Mouse (Mus musculus): ENCODE data around the gene Nppc. TPM values are rescaled to one million over a fixed set of nuclear protein-coding genes. Genes with fewer than 3 reads are reported as not detected.

Nppc gene
- 10.3 and 13.9 TPM in 2 replicates for polyA plus RNA-seq (2014; fragmentation: Nextera tagmentation; extraction: Ambion mirVana)

DNA sequence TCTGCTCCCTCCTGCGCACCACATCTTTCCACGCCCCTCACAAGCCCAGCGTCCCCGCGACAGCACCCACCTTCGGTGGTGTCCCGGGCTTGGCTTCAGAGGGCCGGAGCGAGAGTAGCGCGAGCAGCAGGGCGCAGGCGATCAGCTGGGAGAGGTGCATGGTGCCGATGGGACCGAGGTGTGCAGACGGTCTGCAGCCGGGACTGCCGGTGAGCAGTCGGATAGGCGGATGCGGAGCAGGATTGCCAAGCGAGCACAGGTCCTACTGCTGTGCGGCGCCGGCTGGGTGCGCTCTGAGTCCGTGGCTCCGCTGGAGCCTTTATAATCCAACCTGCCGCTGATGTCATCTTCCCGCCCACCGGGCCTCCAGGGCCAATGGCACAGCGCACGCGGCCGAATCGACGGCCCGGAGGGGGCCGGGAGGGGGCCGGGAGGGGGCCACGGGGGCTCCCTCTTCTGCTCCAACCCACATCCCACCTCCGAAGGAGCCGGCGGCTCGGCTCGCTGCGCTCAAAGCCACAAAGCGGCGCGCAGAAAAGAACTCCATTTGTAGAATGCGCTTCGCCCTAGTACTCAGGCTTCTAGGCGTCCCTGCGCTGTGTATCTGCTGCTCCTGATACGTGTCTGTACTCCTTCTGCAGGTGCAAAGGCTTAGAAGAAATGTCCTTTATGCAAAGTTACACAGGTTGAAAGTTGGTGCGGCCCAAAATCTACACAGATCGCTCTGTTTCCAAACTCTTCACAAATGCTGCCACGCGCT lies at the start of gene Nppc:
Gene Nppc (minus strand): TSS at position 293 of the 760 bp plus-strand sequence.
- Histone ChIP-seq H3K4me2 (replicated peaks; ENCODE audit: low read depth, low read length) (peak within 1 kb of the TSS; percentile 98), H3K4me1 (replicated peaks; ENCODE audit: control insufficient read depth, insufficient read depth, low read length) (no peaks in the 10 kb centered on the region), H3K4me3 (ENCODE audit: low read depth, low read length) (peak within 1 kb of the TSS; percentile 56), H3K36me3 (ENCODE audit: control insufficient read depth, insufficient read depth, low read length) (no peaks in the 10 kb centered on the region), H3K9me3 (ENCODE audit: control insufficient read depth, low read length) (no peaks in the 10 kb centered on the region), H3K27ac (ENCODE audit: low read depth, low read length) (no peak within 1 kb of the TSS), H3K27me3 (ENCODE audit: control insufficient read depth, insufficient read depth, low read length) (peaks cover 19% of the 10 kb centered on the region), H3K9ac (ENCODE audit: low read depth, low read length) (peak within 1 kb of the TSS; percentile 67)
- DNase-seq (ENCODE audit: low spot score) (peak; percentile 78), ATAC-seq (ENCODE audit: low FRiP score) (peak; percentile 91)
- WGBS: 4% methylated on average over 52 of the region's 59 CpGs

DNA sequence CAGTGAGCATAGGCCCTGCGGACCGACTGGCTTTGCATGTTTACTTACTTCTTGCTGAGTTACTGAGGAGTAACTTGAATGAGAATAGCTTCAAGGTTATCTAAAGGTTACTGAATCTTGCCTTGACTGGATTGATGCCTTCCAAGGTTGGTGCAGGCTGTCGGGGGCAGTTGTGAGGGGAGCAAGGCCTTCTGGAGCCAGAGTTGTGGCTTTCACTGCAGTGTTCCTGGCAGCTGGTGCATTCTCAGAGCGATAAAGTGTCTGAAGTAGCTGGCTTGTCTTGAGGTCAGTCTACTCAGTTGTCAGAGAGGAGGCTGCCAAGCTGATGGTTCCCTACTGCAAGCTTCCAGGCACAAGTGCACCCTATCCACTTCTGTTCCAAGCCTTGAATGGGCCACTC lies 49.0 kb upstream of the Nppc start:
- Histone ChIP-seq H3K27ac (ENCODE audit: low read depth, low read length) (no peak overlapping the region), H3K27me3 (ENCODE audit: control insufficient read depth, insufficient read depth, low read length) (no peaks in the 10 kb centered on the region), H3K4me2 (replicated peaks; ENCODE audit: low read depth, low read length) (no peak overlapping the region), H3K36me3 (ENCODE audit: control insufficient read depth, insufficient read depth, low read length) (no peaks in the 10 kb centered on the region), H3K4me1 (replicated peaks; ENCODE audit: control insufficient read depth, insufficient read depth, low read length) (no peaks in the 10 kb centered on the region), H3K9me3 (ENCODE audit: control insufficient read depth, low read length) (no peaks in the 10 kb centered on the region), H3K9ac (ENCODE audit: low read depth, low read length) (no peak overlapping the region), H3K4me3 (ENCODE audit: low read depth, low read length) (no peak overlapping the region)
- no peak for ATAC-seq (ENCODE audit: low FRiP score)
- no peak for DNase-seq (ENCODE audit: low spot score)
- WGBS: 91% methylated on average over 4 of the region's 4 CpGs

GRCm38 (mm10) chr1:86718190-86718589 lies 47.8 kb upstream of the Nppc start:
- H3K27ac ChIP-seq (ENCODE audit: low read depth, low read length): no peak overlapping the region
- no peak overlapping the region for H3K4me3 ChIP-seq (ENCODE audit: low read depth, low read length)
- 79% methylated on average over 1 of the region's 1 CpGs for WGBS
- H3K9me3 ChIP-seq (ENCODE audit: control insufficient read depth, low read length): no peaks in the 10 kb centered on the region
- DNase-seq (ENCODE audit: low spot score): no peak
- H3K4me1 ChIP-seq (replicated peaks; ENCODE audit: control insufficient read depth, insufficient read depth, low read length): no peaks in the 10 kb centered on the region
- no peaks in the 10 kb centered on the region for H3K27me3 ChIP-seq (ENCODE audit: control insufficient read depth, insufficient read depth, low read length)
- H3K36me3 ChIP-seq (ENCODE audit: control insufficient read depth, insufficient read depth, low read length): no peaks in the 10 kb centered on the region
- no peak overlapping the region for H3K9ac ChIP-seq (ENCODE audit: low read depth, low read length)
- H3K4me2 ChIP-seq (replicated peaks; ENCODE audit: low read depth, low read length): no peak overlapping the region
- no peak for ATAC-seq (ENCODE audit: low FRiP score)

- 95% methylated on average over 4 of the region's 4 CpGs for WGBS
- Histone ChIP-seq H3K4me1 (replicated peaks; ENCODE audit: control insufficient read depth, insufficient read depth, low read length) (no peaks in the 10 kb centered on the region), H3K9ac (ENCODE audit: low read depth, low read length) (no peak overlapping the region), H3K4me3 (ENCODE audit: low read depth, low read length) (no peak overlapping the region), H3K27me3 (ENCODE audit: control insufficient read depth, insufficient read depth, low read length) (no peaks in the 10 kb centered on the region), H3K27ac (ENCODE audit: low read depth, low read length) (no peak overlapping the region), H3K4me2 (replicated peaks; ENCODE audit: low read depth, low read length) (no peak overlapping the region), H3K36me3 (ENCODE audit: control insufficient read depth, insufficient read depth, low read length) (no peaks in the 10 kb centered on the region), H3K9me3 (ENCODE audit: control insufficient read depth, low read length) (no peaks in the 10 kb centered on the region)
- ATAC-seq (ENCODE audit: low FRiP score) (no peak), DNase-seq (ENCODE audit: low spot score) (no peak)
These were observed 42.7 kb upstream of the Nppc start for GRCm38 (mm10) chr1:86713054-86713453.

GRCm38 (mm10) chr1:86712045-86712444 lies 41.7 kb upstream of the Nppc start:
- no peak overlapping the region for H3K9ac ChIP-seq (ENCODE audit: low read depth, low read length)
- H3K4me2 ChIP-seq (replicated peaks; ENCODE audit: low read depth, low read length): no peak overlapping the region
- ATAC-seq (ENCODE audit: low FRiP score) (no peak), DNase-seq (ENCODE audit: low spot score) (no peak)
- WGBS: 92% methylated on average over 2 of the region's 2 CpGs
- no peak overlapping the region for H3K4me3 ChIP-seq (ENCODE audit: low read depth, low read length)
- no peaks in the 10 kb centered on the region for H3K9me3 ChIP-seq (ENCODE audit: control insufficient read depth, low read length)
- no peaks in the 10 kb centered on the region for H3K4me1 ChIP-seq (replicated peaks; ENCODE audit: control insufficient read depth, insufficient read depth, low read length)
- H3K36me3 ChIP-seq (ENCODE audit: control insufficient read depth, insufficient read depth, low read length): no peaks in the 10 kb centered on the region
- H3K27ac ChIP-seq (ENCODE audit: low read depth, low read length): no peak overlapping the region
- H3K27me3 ChIP-seq (ENCODE audit: control insufficient read depth, insufficient read depth, low read length): no peaks in the 10 kb centered on the region

DNA sequence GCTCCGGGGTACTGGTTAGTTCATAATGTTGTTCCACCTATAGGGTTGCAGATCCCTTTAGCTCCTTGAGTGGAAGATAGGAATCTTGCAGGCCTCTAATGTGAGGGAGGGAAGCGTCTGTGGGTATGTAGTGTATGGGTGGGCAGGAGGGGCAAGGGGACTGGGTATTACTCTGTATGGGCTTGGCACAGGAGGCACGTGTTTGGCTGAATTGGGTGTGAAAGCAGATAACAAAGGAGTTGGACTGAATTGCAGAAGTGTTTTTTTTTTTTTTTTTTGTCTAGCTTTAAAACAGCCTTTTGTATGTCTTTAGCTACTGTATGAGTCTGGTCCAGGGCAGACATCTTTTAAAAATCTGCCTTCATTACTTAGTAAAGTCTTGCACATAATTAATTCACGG lies 39.2 kb upstream of the Nppc start:
- Histone ChIP-seq H3K9me3 (ENCODE audit: control insufficient read depth, low read length) (no peaks in the 10 kb centered on the region), H3K4me2 (replicated peaks; ENCODE audit: low read depth, low read length) (no peak overlapping the region), H3K9ac (ENCODE audit: low read depth, low read length) (no peak overlapping the region), H3K27me3 (ENCODE audit: control insufficient read depth, insufficient read depth, low read length) (no peaks in the 10 kb centered on the region), H3K27ac (ENCODE audit: low read depth, low read length) (no peak overlapping the region), H3K4me3 (ENCODE audit: low read depth, low read length) (no peak overlapping the region), H3K4me1 (replicated peaks; ENCODE audit: control insufficient read depth, insufficient read depth, low read length) (no peaks in the 10 kb centered on the region), H3K36me3 (ENCODE audit: control insufficient read depth, insufficient read depth, low read length) (no peaks in the 10 kb centered on the region)
- no peak for DNase-seq (ENCODE audit: low spot score)
- 80% methylated on average over 4 of the region's 4 CpGs for WGBS
- ATAC-seq (ENCODE audit: low FRiP score): no peak

- H3K4me3 ChIP-seq (ENCODE audit: low read depth, low read length): no peak overlapping the region
- no peaks in the 10 kb centered on the region for H3K36me3 ChIP-seq (ENCODE audit: control insufficient read depth, insufficient read depth, low read length)
- ATAC-seq (ENCODE audit: low FRiP score): no peak
- no peaks in the 10 kb centered on the region for H3K9me3 ChIP-seq (ENCODE audit: control insufficient read depth, low read length)
- no peaks in the 10 kb centered on the region for H3K4me1 ChIP-seq (replicated peaks; ENCODE audit: control insufficient read depth, insufficient read depth, low read length)
- no peak overlapping the region for H3K4me2 ChIP-seq (replicated peaks; ENCODE audit: low read depth, low read length)
- WGBS: 84% methylated on average over 3 of the region's 3 CpGs
- H3K9ac ChIP-seq (ENCODE audit: low read depth, low read length): peak overlapping the region; percentile 19; the same call in 1 of the 2 replicates
- no peaks in the 10 kb centered on the region for H3K27me3 ChIP-seq (ENCODE audit: control insufficient read depth, insufficient read depth, low read length)
- no peak overlapping the region for H3K27ac ChIP-seq (ENCODE audit: low read depth, low read length)
- no peak for DNase-seq (ENCODE audit: low spot score)
These were observed 35.1 kb upstream of the Nppc start for GRCm38 (mm10) chr1:86705461-86705860.

DNA sequence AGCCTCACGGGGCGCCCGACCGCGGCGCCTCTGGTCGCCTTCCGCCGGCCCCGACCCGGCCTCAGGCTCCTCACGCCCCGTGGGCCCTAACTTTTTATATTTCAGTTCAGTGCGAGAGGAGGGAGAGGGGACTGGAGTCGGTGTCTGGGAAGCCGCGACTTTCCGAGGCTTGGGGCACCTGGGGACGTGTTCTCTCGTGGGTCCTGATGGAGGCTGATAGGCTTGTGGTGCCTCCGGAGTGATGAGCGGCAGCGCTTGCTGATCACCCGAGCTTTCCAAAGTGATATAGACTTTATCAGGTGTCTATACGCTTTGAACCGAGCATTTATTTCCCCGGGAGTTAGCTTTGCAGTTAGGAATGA lies 33.6 kb upstream of the Nppc start:
- Histone ChIP-seq H3K27me3 (ENCODE audit: control insufficient read depth, insufficient read depth, low read length) (no peaks in the 10 kb centered on the region), H3K27ac (ENCODE audit: low read depth, low read length) (peak overlapping the region; percentile 89), H3K4me1 (replicated peaks; ENCODE audit: control insufficient read depth, insufficient read depth, low read length) (no peaks in the 10 kb centered on the region), H3K4me2 (replicated peaks; ENCODE audit: low read depth, low read length) (peak overlapping the region; percentile 77), H3K9ac (ENCODE audit: low read depth, low read length) (peak overlapping the region; percentile 93), H3K4me3 (ENCODE audit: low read depth, low read length) (peak overlapping the region; percentile 93), H3K9me3 (ENCODE audit: control insufficient read depth, low read length) (no peaks in the 10 kb centered on the region), H3K36me3 (ENCODE audit: control insufficient read depth, insufficient read depth, low read length) (no peaks in the 10 kb centered on the region)
- DNase-seq (ENCODE audit: low spot score) (no peak), ATAC-seq (ENCODE audit: low FRiP score) (no peak; the same call in 1 of the 2 replicates)
- WGBS: 1% methylated on average over 25 of the region's 27 CpGs

- WGBS: 3% methylated on average over 52 of the region's 54 CpGs
- Histone ChIP-seq H3K4me1 (replicated peaks; ENCODE audit: control insufficient read depth, insufficient read depth, low read length) (no peaks in the 10 kb centered on the region), H3K4me3 (ENCODE audit: low read depth, low read length) (peak within 1 kb of the TSS; percentile 93), H3K27ac (ENCODE audit: low read depth, low read length) (peak within 1 kb of the TSS; percentile 89), H3K27me3 (ENCODE audit: control insufficient read depth, insufficient read depth, low read length) (no peaks in the 10 kb centered on the region), H3K36me3 (ENCODE audit: control insufficient read depth, insufficient read depth, low read length) (no peaks in the 10 kb centered on the region), H3K9me3 (ENCODE audit: control insufficient read depth, low read length) (no peaks in the 10 kb centered on the region), H3K9ac (ENCODE audit: low read depth, low read length) (peak within 1 kb of the TSS; percentile 93), H3K4me2 (replicated peaks; ENCODE audit: low read depth, low read length) (peak within 1 kb of the TSS; percentile 77)
- ATAC-seq (ENCODE audit: low FRiP score): peak; percentile 98
- peak; percentile 94 for DNase-seq (ENCODE audit: low spot score)
These were observed 33.1 kb upstream of the Nppc start, which contains the start of gene Dis3l2 for GRCm38 (mm10) chr1:86703300-86703964. TSS of gene Dis3l2 (plus strand) at chr1:86703808.

All from hindbrain, embryonic 11.5 days (tissue).